Mouse (Mus musculus): ENCODE measurements around the gene Sun2. TPM values are rescaled to one million over a fixed set of nuclear protein-coding genes. Genes with fewer than 3 reads are reported as not detected.

Sun2 gene
- total RNA-seq, 2 experiments from 2014 or later = 83.4 to 233 TPM

DNA sequence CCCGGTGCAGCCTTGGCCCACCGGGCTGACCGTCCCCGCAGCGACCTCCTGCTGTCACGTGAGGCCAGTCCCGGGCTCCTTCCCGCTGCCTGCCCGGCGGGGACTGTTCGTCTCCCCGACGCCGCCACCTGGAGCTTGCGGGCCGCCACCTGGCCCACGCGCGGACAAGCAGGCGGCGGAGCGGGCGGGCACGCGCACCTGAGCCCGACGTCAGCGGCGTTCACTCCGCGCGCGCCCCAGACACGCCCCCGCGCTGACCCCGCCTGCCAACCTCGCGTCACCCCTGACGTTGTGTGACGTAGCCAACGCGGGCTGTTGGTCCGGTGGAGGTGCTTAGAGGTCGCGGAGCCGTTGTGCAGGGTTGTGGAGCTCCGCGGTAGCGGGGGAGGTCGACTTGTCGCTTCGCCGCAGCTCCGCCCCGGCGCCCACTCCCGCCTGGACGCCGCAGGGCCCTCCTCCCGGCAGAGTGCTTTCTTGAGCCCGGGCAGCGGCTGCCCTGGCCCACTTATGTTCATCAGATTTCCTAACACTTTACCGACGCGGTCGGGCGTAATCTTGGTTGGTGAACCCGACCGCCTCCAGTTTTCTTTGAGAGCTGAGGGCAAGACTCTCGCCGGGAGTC lies 54.6 kb downstream of the Sun2 start, which contains the start of gene Josd1:
Gene Josd1, minus strand, starts transcription at position 274 of the 622 bp plus-strand sequence.
- ATAC-seq (replicated peaks; ENCODE audit: poor library complexity) = peak; percentile 64

DNA sequence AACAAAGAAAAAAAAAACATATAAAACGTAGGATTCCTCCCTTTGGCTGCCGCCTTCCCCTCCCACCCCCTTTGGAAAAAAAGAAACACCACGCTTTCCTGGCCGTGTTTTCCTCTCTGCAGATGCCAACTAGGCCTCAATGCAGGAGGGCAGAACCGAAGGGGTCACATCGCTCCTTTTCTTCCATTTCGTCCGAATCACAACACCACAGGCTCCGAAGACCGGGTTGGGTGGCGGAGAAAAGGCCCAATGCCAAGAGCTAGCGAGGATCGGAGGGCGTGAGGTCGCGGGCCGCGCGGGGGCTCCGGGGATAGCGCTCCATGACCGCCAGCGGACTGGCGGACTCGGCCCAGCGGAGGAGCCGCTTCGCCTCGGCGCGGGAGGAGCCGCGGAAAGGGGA lies 55.2 kb downstream of the Sun2 start:
- no peak for ATAC-seq (replicated peaks; ENCODE audit: poor library complexity)

DNA sequence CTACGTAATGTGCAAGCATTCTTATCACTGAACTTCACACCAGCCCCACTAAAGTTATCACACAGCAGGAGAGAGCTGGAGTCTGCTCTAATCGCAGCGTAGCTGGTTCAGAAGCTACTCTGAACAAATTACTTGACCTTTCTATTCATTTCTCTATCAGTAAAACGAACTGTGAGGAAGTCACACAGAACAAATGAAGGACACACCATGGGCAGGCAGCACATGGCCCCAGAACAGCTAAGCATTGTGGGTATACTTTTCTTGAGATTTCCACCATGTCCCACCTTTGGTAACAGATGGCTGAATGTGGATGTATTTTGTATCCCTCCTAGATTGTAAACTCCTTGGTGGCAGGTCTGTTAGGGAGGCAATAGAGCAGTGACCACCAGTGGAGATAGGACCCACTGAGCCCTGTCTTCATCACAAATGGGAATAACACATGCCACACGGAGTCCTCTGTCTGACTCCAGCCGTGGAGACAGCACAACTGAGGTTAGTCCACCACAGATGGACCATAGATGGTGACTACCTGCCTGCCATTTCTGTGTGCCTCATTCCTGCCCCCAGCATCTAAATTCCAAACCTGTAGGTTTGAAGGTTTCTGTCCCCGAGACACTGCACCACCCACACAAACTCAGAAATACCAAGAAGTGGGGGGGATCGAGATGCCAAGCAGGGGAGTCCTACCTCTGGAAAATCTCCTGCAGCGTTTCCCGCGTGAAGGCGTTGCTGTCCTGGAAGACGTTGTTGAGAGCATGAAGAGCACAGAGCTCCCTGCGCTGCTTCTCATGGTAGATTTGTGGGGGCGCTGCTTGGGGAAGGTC lies 56.1 kb downstream of the Sun2 start:
- no peak for ATAC-seq (replicated peaks; ENCODE audit: poor library complexity)

DNA sequence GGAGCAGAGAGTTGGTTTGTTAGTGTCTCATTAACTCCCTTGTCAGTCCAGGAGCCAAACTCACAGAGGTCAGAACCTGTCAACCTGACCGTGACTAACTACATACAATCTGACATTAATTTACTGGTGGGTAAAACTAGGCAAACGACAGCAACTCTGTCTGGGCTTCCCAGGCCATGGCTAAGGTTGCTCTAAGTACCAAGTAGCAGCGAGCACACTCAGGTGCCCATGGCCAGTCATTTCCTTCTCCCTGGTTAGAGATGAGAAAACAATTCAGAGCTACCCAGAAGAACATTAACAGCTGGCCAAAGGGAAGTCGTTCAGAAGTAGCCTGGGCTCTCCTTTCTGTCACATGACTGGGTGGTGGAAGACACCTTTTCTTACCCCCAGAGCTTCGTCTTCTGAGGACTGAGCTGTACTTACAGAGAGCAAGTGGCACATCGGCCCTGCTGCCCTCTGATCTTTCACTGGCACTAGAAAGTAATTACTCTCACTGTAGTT lies 57.1 kb downstream of the Sun2 start:
- ATAC-seq (replicated peaks; ENCODE audit: poor library complexity) = no peak

DNA sequence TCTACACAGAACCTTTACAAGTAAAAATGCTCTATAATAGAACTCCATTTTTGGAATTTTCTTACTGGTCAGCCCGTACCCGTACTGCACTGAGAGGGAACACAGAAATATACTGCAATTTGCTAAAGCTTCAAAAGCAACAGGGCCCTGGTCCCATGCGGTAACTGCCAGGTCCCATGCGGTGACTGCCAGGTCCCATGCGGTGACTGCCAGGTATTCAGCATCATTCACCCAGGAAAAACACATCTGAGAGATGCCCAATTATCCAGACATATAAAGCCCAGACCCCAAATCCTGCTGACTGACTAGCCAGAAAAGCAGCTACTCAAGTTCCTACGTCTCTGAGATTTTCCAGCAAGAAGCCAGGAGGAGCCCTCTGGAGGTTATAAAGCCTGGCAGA lies 57.7 kb downstream of the Sun2 start:
- ATAC-seq (replicated peaks; ENCODE audit: poor library complexity) = no peak

DNA sequence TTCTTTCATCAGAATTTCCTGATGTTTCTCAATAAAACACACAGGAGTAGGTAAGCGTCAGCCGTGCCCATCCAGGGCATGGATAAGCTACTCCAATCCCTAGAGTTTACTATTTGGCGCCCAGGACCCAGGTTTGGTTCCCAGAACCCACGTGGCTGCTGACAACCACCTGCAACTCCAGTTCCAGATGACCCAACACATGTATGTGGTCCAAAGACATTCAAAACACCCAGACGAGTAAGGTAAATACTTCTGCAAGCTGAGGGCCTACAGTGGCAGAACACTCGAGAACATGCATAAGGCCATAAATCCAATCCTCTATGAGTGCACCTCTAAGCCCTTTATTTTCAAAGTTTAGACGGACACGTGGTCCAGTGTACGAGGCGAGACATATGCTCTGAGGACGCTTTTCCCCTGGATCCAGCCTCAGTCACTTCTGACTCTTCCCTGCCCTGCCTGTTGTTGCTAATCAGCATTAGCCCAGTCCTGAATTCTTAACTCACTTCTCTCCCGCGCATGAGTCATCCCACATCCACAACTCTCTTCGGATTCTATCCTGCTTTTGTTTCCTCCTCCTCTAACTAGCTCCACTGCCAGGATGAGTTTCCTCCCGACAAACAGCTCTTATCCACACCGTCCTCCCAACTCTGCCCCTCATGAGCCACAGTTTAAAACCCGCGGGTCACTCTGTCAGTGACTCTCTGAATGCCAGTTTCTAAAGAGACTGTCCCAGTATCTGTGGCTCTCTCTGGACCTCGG lies 58.5 kb downstream of the Sun2 start:
- no peak for ATAC-seq (replicated peaks; ENCODE audit: poor library complexity)

DNA sequence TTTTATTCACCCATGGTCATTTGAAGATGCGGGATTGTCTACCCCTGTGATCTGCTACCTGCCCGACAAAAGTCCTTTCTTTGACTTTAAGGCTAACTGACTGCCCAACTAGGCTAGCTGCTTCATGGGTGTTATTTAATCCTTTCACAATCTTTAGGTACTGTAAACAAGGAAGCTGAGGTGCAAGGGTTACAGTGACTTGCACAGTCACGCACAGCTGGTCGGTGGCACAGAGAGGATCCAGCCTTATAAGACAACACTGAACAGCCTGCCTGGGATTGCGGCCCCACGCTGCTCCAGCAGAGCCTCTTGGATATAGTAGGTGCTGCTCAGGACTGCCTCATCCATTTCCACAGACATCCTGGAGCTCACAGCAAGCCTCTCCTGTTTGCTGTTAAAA lies 59.2 kb downstream of the Sun2 start:
- ATAC-seq (replicated peaks; ENCODE audit: poor library complexity) = no peak

DNA sequence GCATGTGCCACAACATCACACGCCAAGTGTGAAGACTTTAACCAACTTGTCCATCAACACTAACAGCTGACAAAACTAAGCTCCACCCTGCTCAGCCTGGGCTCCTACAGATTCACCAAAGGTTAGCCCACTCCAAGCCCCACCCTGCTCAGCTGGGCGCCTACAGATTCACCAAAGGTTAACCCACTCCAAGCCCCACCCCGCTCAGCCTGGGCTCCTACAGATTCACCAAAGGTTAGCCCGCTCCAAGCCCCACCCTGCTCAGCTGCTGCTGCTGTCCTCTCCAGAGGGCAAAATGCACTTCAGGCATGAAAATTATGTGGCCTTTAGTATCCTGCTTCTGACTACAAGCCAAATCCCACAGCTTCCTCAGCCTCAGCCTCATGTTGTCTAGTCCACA lies 60.4 kb downstream of the Sun2 start:
- no peak for ATAC-seq (replicated peaks; ENCODE audit: poor library complexity)

DNA sequence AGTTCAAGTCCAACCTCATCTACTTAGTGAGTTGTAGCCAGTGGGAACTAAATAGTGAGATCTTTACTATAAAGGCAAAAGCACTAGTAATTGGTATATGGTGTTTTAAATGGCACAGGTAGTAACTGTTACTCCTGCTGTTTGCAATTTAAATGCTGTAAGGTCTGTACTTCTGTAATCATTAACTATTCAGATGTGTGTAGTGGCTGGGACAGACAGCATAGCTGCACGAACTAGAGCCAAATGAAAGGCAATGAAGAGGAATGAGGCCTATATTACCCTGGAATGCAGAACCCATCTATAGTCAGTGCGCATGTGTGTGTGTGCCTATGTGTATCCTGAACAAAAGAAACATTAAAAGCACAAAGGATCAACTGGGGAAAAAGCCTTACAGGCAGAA lies 64.4 kb downstream of the Sun2 start:
- no peak for ATAC-seq (replicated peaks; ENCODE audit: poor library complexity)

Other genes starting within 250 kb of the Sun2 start
- not detected in 2 replicates for gene Kcnj4, start 237.3 kb downstream of the Sun2 start, total RNA-seq (2015)
- not detected in 2 replicates for gene Kcnj4, start 237.3 kb downstream of the Sun2 start, total RNA-seq (2017)
- gene Kdelr3, start 226.1 kb downstream of the Sun2 start, total RNA-seq (2015) = 0.12 TPM in 1 of 2 replicates, not detected in the other
- gene Kdelr3, start 226.1 kb downstream of the Sun2 start, total RNA-seq (2017) = 0.21 and 0.30 TPM in 2 replicates
- 87.0 and 97.1 TPM in 2 replicates for gene Ddx17, start 195.8 kb downstream of the Sun2 start, total RNA-seq (2015)
- gene Ddx17, start 195.8 kb downstream of the Sun2 start, total RNA-seq (2017) = 129 and 165 TPM in 2 replicates
- 3.4 and 3.5 TPM in 2 replicates for gene Dmc1, start 137.4 kb downstream of the Sun2 start, total RNA-seq (2015)
- gene Dmc1, start 137.4 kb downstream of the Sun2 start, total RNA-seq (2017) = 2.9 and 4.0 TPM in 2 replicates
- gene Fam227a, start 83.6 kb downstream of the Sun2 start, total RNA-seq (2015) = 0.61 and 1.5 TPM in 2 replicates
- gene Fam227a, start 83.6 kb downstream of the Sun2 start, total RNA-seq (2017) = 0.92 and 1.4 TPM in 2 replicates
- 13.8 and 19.0 TPM in 2 replicates for gene Cby1, start 83.3 kb downstream of the Sun2 start, total RNA-seq (2015)
- 47.9 and 65.2 TPM in 2 replicates for gene Cby1, start 83.3 kb downstream of the Sun2 start, total RNA-seq (2017)
- gene Tomm22, start 71.7 kb downstream of the Sun2 start, total RNA-seq (2015) = 197 and 207 TPM in 2 replicates
- gene Tomm22, start 71.7 kb downstream of the Sun2 start, total RNA-seq (2017) = 85.1 and 112 TPM in 2 replicates
- gene Josd1, start 54.6 kb downstream of the Sun2 start, total RNA-seq (2015) = 16.0 and 18.9 TPM in 2 replicates
- 25.1 and 26.2 TPM in 2 replicates for gene Josd1, start 54.6 kb downstream of the Sun2 start, total RNA-seq (2017)
- gene Gtpbp1, start 51.7 kb downstream of the Sun2 start, total RNA-seq (2015) = 31.0 and 34.5 TPM in 2 replicates
- gene Gtpbp1, start 51.7 kb downstream of the Sun2 start, total RNA-seq (2017) = 48.2 and 58.6 TPM in 2 replicates
- 15.9 and 16.2 TPM in 2 replicates for gene Dnal4, start 35.3 kb upstream of the Sun2 start, total RNA-seq (2015)
- gene Dnal4, start 35.3 kb upstream of the Sun2 start, total RNA-seq (2017) = 12.2 and 12.5 TPM in 2 replicates
- gene Nptxr, start 62.2 kb upstream of the Sun2 start, total RNA-seq (2015) = 0.15 and 0.20 TPM in 2 replicates
- 0.14 and 0.17 TPM in 2 replicates for gene Nptxr, start 62.2 kb upstream of the Sun2 start, total RNA-seq (2017)
- gene Npcd, start 91.7 kb upstream of the Sun2 start, total RNA-seq (2015) = 0.51 TPM in 1 of 2 replicates, not detected in the other
- gene Npcd, start 91.7 kb upstream of the Sun2 start, total RNA-seq (2017) = 0.34 TPM in 1 of 2 replicates, not detected in the other
- gene Cbx6, start 92.2 kb upstream of the Sun2 start, total RNA-seq (2015) = 5.9 and 6.1 TPM in 2 replicates
- 7.5 and 11.5 TPM in 2 replicates for gene Cbx6, start 92.2 kb upstream of the Sun2 start, total RNA-seq (2017)
- gene Apobec3, start 149.1 kb upstream of the Sun2 start, total RNA-seq (2015) = 167 and 177 TPM in 2 replicates
- 159 and 166 TPM in 2 replicates for gene Apobec3, start 149.1 kb upstream of the Sun2 start, total RNA-seq (2017)
- 3.3 TPM in 2 replicates for gene Cbx7, start 228.6 kb upstream of the Sun2 start, total RNA-seq (2015)
- 1.7 and 2.1 TPM in 2 replicates for gene Cbx7, start 228.6 kb upstream of the Sun2 start, total RNA-seq (2017)

Data from megakaryocyte progenitor cell, adult 5-6 weeks (primary cell).